Mouse (Mus musculus): Measurements from ENCODE around the gene P2rx7. TPM values are rescaled to one million over a fixed set of nuclear protein-coding genes. Genes with fewer than 3 reads are reported as not detected.

P2rx7 gene
- polyA plus RNA-seq, 1 experiment, result 27.7 TPM

DNA sequence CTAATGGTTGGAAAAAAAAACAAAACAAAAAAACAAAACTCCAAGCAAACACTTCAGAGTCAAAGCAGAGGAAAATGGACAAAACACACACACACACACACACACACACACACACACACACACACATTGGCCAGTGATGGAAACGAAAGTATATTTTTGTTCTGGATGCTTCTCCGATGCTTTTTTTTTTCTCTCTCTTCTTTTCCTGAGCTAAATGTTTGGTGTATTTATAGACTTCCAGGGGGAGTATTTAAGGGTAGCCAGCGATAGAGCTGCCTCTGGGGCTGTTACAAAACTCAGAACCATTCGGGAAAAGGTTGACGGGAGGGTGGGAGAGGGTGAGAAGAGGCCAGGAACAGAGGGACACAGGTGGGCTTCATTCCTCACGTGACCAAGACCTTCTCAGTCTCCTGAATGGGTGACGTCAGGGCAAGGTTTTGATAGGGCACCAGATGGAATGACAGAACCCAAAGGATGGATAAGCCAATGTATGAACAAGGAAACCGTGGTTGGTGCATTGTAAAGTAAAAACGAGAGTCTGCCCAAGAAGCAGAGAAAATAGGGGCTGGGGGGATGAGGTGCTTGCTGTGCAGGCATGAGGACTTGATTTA is 23.9 kb upstream of the P2rx7 start:
- WGBS, result 85% methylated on average over 9 of the region's 9 CpGs
- Histone ChIP-seq H3K27me3 (ENCODE audit: control insufficient read depth, insufficient read depth, low read length) (no peaks in the 10 kb centered on the region), H3K36me3 (ENCODE audit: control insufficient read depth, insufficient read depth, low read length) (no peaks in the 10 kb centered on the region), H3K27ac (ENCODE audit: insufficient read depth, low read length) (no peak overlapping the region), H3K4me1 (ENCODE audit: control insufficient read depth, insufficient read depth, insufficient read length) (no peaks in the 10 kb centered on the region), H3K4me3 (ENCODE audit: extremely low read depth, insufficient read depth, insufficient read length) (no peak overlapping the region)
- no peak for TF ChIP-seq POLR2A (IDR thresholded peaks at IDR 0.05; ENCODE audit: low read depth, low read length)
- no peak for TF ChIP-seq CTCF (IDR thresholded peaks at IDR 0.05; ENCODE audit: extremely low read depth, insufficient read depth, insufficient read length, insufficient replicate concordance)
- no peak for DNase-seq (ENCODE audit: low read depth in 1 of 2, low spot score in 2 of 2)

DNA sequence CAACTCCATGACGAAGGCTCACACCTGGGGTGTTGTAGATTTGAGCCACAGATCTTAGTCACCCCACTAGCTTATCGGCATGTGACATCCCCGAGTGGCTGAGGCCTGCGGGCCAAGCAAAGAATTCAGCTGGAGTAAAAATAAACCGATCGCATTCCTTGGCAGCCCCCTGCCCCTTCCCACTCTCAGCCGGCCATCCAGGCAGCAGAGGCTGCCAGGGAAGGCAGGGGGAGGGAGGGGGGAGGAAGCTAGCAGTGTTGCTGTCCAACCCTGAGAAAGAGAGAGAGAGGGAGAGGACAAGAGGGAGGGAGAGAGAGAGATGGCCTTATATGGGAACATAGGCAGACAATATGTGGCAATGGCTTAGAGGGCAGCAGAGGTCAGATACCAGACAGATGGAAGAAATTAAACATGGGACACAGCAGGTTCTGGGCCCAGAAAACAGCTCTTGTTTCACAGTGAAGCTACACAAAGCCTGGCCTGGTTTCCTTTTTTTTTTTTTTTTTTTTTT is 22.3 kb upstream of the P2rx7 start:
- Histone ChIP-seq H3K27me3 (ENCODE audit: control insufficient read depth, insufficient read depth, low read length) (no peaks in the 10 kb centered on the region), H3K4me3 (ENCODE audit: extremely low read depth, insufficient read depth, insufficient read length) (no peak overlapping the region), H3K4me1 (ENCODE audit: control insufficient read depth, insufficient read depth, insufficient read length) (no peaks in the 10 kb centered on the region), H3K36me3 (ENCODE audit: control insufficient read depth, insufficient read depth, low read length) (no peaks in the 10 kb centered on the region), H3K27ac (ENCODE audit: insufficient read depth, low read length) (peak overlapping the region; percentile 17; the same call in 1 of the 2 replicates)
- 85% methylated on average over 7 of the region's 7 CpGs for WGBS
- TF ChIP-seq CTCF (IDR thresholded peaks at IDR 0.05; ENCODE audit: extremely low read depth, insufficient read depth, insufficient read length, insufficient replicate concordance) (no peak), POLR2A (IDR thresholded peaks at IDR 0.05; ENCODE audit: low read depth, low read length) (no peak)
- no peak for DNase-seq (ENCODE audit: low read depth in 1 of 2, low spot score in 2 of 2)

DNA sequence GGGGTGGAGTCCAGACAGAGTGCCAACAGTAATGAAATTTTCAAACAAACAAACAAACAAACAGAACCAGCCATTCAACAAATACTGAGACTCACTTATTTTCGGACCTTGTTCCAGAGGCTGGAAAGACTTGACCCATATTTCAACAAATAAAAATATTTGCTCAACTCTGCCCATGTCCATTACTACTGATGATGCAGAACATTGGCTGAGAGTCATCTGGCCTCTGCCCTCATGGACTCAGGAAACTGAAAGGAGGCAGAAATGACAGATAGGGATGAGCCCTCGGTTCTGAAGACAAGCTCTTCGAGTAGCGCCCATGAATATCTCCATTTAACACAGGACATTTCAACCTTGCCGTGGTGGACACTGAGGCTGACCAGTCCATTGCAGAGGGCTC is 21.2 kb upstream of the P2rx7 start:
- Histone ChIP-seq H3K4me3 (ENCODE audit: extremely low read depth, insufficient read depth, insufficient read length) (no peak overlapping the region), H3K36me3 (ENCODE audit: control insufficient read depth, insufficient read depth, low read length) (no peaks in the 10 kb centered on the region), H3K4me1 (ENCODE audit: control insufficient read depth, insufficient read depth, insufficient read length) (no peaks in the 10 kb centered on the region), H3K27me3 (ENCODE audit: control insufficient read depth, insufficient read depth, low read length) (no peaks in the 10 kb centered on the region), H3K27ac (ENCODE audit: insufficient read depth, low read length) (0 out of 2 replicates have a peak overlapping the region, but pooled peaks have one; percentile 14)
- TF ChIP-seq POLR2A (IDR thresholded peaks at IDR 0.05; ENCODE audit: low read depth, low read length), result no peak
- no peak for TF ChIP-seq CTCF (IDR thresholded peaks at IDR 0.05; ENCODE audit: extremely low read depth, insufficient read depth, insufficient read length, insufficient replicate concordance)
- no peak for DNase-seq (ENCODE audit: low read depth in 1 of 2, low spot score in 2 of 2)
- WGBS, result 81% methylated on average over 5 of the region's 5 CpGs

DNA sequence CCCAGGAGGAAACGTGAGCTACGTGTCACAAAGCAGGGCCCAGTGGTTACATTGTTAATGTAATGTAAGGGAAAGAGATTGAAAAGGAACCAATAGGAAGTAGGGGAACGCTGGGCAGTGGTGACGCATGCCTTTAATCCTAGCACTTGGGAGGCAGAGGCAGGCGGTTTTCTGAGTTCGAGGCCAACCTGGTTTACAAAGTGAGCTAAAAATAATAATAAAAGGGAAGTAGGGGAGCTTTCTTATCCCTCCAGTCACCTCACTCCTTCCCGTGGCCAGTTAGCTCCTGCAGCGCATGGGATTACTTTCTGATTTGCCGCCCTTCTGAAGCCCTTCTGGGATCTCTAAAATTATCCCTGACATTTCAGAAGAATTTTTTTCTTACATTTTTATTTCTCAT is 19.9 kb upstream of the P2rx7 start:
- DNase-seq (ENCODE audit: low read depth in 1 of 2, low spot score in 2 of 2), result no peak
- TF ChIP-seq POLR2A (IDR thresholded peaks at IDR 0.05; ENCODE audit: low read depth, low read length), result no peak
- TF ChIP-seq CTCF (IDR thresholded peaks at IDR 0.05; ENCODE audit: extremely low read depth, insufficient read depth, insufficient read length, insufficient replicate concordance), result no peak
- Histone ChIP-seq H3K36me3 (ENCODE audit: control insufficient read depth, insufficient read depth, low read length) (no peaks in the 10 kb centered on the region), H3K27me3 (ENCODE audit: control insufficient read depth, insufficient read depth, low read length) (no peaks in the 10 kb centered on the region), H3K27ac (ENCODE audit: insufficient read depth, low read length) (no peak overlapping the region), H3K4me3 (ENCODE audit: extremely low read depth, insufficient read depth, insufficient read length) (no peak overlapping the region), H3K4me1 (ENCODE audit: control insufficient read depth, insufficient read depth, insufficient read length) (no peaks in the 10 kb centered on the region)
- 50% methylated on average over 9 of the region's 9 CpGs for WGBS

DNA sequence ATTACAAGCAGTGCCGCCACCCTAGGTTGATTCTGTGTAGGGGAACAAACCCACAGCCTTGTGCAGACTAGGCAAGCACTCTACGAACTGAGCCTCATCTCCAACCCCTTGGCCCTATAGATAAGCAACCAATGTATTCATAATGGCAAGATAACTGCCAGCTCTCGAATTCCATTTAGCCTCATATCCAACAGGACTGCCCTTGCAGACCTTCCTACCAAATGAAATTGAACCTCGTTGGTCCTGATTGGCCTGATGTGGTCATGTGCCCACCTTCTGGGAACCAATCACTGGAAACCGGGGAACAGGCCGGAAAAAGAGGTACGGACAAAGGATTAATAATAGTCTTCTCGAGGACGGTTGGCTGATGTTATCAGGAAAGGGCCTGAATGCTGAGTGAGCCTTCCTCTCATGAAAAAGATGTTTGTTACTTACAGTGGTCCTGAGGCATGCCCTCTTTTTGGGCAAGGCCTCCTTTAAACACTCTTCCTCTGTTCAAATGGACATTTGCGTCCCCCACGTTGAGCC is 18.7 kb upstream of the P2rx7 start:
- 86% methylated on average over 11 of the region's 11 CpGs for WGBS
- no peaks in the 10 kb centered on the region for H3K27me3 ChIP-seq (ENCODE audit: control insufficient read depth, insufficient read depth, low read length)
- no peaks in the 10 kb centered on the region for H3K4me1 ChIP-seq (ENCODE audit: control insufficient read depth, insufficient read depth, insufficient read length)
- H3K4me3 ChIP-seq (ENCODE audit: extremely low read depth, insufficient read depth, insufficient read length), result no peak overlapping the region
- H3K27ac ChIP-seq (ENCODE audit: insufficient read depth, low read length), result no peak overlapping the region
- TF ChIP-seq CTCF (IDR thresholded peaks at IDR 0.05; ENCODE audit: extremely low read depth, insufficient read depth, insufficient read length, insufficient replicate concordance), result no peak
- TF ChIP-seq POLR2A (IDR thresholded peaks at IDR 0.05; ENCODE audit: low read depth, low read length), result no peak
- DNase-seq (ENCODE audit: low read depth in 1 of 2, low spot score in 2 of 2), result no peak
- no peaks in the 10 kb centered on the region for H3K36me3 ChIP-seq (ENCODE audit: control insufficient read depth, insufficient read depth, low read length)

DNA sequence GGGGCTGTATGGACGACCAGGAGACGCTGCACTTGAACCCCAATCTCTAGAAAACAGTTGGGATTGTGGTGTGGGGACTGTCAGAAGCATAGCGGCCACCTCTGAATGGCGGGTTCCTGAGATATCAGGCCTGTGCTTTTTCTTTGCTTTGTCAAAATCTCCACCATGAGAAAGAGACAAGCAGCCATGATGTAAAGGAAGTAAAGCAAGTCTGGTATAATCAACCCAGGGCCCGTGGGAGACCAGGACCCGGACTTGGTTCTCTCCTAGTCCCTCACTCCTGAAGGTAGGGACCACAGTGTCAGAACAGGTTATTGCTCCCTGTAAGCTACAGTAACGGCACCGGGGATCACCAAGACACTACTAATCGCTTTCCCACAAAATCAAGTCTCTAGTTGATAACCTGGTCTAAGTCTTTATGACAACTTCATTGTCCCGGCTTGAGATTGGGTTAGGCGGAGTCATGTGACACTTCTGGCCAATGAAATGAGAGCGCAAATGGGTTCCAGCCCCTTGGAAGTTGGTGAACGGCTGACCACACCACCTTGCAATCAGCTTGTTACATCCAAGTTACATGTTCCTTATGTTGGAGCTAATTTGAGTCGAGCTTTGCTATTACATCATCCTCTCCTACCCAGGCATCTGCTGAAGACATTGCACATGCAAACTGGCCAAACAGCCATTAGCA is 18.0 kb upstream of the P2rx7 start:
- H3K4me1 ChIP-seq (ENCODE audit: control insufficient read depth, insufficient read depth, insufficient read length), result no peaks in the 10 kb centered on the region
- TF ChIP-seq POLR2A (IDR thresholded peaks at IDR 0.05; ENCODE audit: low read depth, low read length) (no peak), CTCF (IDR thresholded peaks at IDR 0.05; ENCODE audit: extremely low read depth, insufficient read depth, insufficient read length, insufficient replicate concordance) (no peak)
- no peak overlapping the region for H3K4me3 ChIP-seq (ENCODE audit: extremely low read depth, insufficient read depth, insufficient read length)
- H3K27me3 ChIP-seq (ENCODE audit: control insufficient read depth, insufficient read depth, low read length), result no peaks in the 10 kb centered on the region
- DNase-seq (ENCODE audit: low read depth in 1 of 2, low spot score in 2 of 2), result no peak
- H3K36me3 ChIP-seq (ENCODE audit: control insufficient read depth, insufficient read depth, low read length), result no peaks in the 10 kb centered on the region
- 85% methylated on average over 14 of the region's 14 CpGs for WGBS
- no peak overlapping the region for H3K27ac ChIP-seq (ENCODE audit: insufficient read depth, low read length)

Data from spleen, adult 2 months (tissue).